Mouse (Mus musculus): ENCODE measurements around the gene Poldip2.
A peak's percentile ranks its signal among the peaks of the same experiment; 100 is the strongest.

The Poldip2 gene

GRCm38 (mm10) chr11:78512025-78512957, at the start of gene Poldip2, which contains the start of gene Tmem199:
Poldip2 (plus strand) TSS chr11:78512193.
Tmem199 (minus strand) TSS chr11:78512172.
- peak; percentile 92 for DNase-seq

GRCm38 (mm10) chr11:78462669-78463068, 49.3 kb upstream of the Poldip2 start:
- DNase-seq: no peak

- DNase-seq: no peak
These were observed 48.5 kb upstream of the Poldip2 start for GRCm38 (mm10) chr11:78463286-78464036.

GRCm38 (mm10) chr11:78465116-78465515, 46.9 kb upstream of the Poldip2 start:
- no peak for DNase-seq

GRCm38 (mm10) chr11:78465568-78466180, 46.3 kb upstream of the Poldip2 start, which contains the start of gene Slc46a1:
Slc46a1 (plus strand) TSS chr11:78465697.
- DNase-seq: peak; percentile 83

- DNase-seq: no peak
These were observed 45.6 kb upstream of the Poldip2 start for GRCm38 (mm10) chr11:78466242-78466912.

GRCm38 (mm10) chr11:78467515-78467914, 44.5 kb upstream of the Poldip2 start:
- DNase-seq: no peak

- DNase-seq: no peak
These were observed 44.1 kb upstream of the Poldip2 start for GRCm38 (mm10) chr11:78467932-78468331.

GRCm38 (mm10) chr11:78471326-78472103, 40.5 kb upstream of the Poldip2 start:
- no peak for DNase-seq

GRCm38 (mm10) chr11:78475289-78475688, 36.7 kb upstream of the Poldip2 start:
- no peak for DNase-seq

GRCm38 (mm10) chr11:78483639-78484038, 28.4 kb upstream of the Poldip2 start:
- no peak for DNase-seq

GRCm38 (mm10) chr11:78488168-78488567, 23.8 kb upstream of the Poldip2 start:
- peak; percentile 59 for DNase-seq

GRCm38 (mm10) chr11:78490781-78491241, 21.2 kb upstream of the Poldip2 start:
- peak; percentile 53 for DNase-seq

GRCm38 (mm10) chr11:78495904-78496303, 16.1 kb upstream of the Poldip2 start:
- DNase-seq: peak; percentile 52

GRCm38 (mm10) chr11:78497071-78497541, 14.9 kb upstream of the Poldip2 start:
- no peak for DNase-seq

- DNase-seq: peak; percentile 95
These were observed 14.2 kb upstream of the Poldip2 start, which contains the start of gene Sarm1 for GRCm38 (mm10) chr11:78497544-78498522. Sarm1 (minus strand) TSS chr11:78497754.

GRCm38 (mm10) chr11:78499004-78499403, 13.0 kb upstream of the Poldip2 start, which contains the start of gene Vtn:
Vtn (plus strand) TSS chr11:78499091.
- peak; percentile 38 for DNase-seq

- DNase-seq: no peak
These were observed 12.4 kb upstream of the Poldip2 start for GRCm38 (mm10) chr11:78499543-78499942.

GRCm38 (mm10) chr11:78500623-78501202, 11.3 kb upstream of the Poldip2 start:
- peak; percentile 35 for DNase-seq

Data from liver (tissue).